8 mouse cellular contexts compared by ENCODE assay signal in the genomic region with DNA sequence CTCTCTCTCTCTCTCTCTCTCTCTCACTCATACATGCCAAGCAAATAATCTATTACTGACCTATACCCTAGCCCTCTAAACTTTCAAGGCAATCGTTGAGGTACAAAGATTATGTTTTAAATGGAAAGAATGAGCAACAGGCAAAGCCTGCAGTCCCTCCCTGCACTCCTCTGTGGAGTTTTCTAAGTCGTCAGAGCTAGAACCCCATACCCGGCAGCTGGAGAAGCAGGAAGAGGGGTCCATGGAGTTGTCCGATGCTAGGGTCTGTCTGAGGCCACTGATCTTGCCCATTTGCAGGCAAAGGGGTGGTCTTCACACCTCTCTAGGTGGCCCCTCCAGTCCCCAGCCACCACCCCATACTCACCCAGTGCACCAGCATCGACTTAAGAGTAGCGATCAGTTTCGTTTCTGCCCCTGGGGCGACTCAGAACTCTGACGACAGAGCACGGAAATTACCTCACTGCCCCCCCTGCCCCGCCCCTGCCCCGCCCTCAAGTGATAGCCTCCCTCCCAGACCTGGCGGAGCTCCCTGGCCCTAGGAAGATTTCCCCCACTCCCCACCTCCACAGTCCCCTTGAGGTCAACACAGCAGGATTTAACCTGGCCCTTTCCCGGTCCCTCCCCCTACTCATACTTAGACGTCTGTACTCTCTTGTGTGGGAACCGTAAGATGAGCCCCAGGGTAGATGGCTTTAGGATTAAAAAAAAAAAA. TPM values are rescaled to one million over a fixed set of nuclear protein-coding genes. Genes with fewer than 3 reads are reported as not detected.
A peak's percentile ranks its signal among the peaks of the same experiment; 100 is the strongest.
DNase-seq lines count a peak whose midpoint lies in the region; ATAC-seq and TF ChIP-seq lines count a peak whose summit lies in the region.

A gene (minus strand): TSS at position 426 of the 712 bp plus-strand sequence.

- H3K9ac ChIP-seq in CH12.LX (ENCODE audit: insufficient read depth, low read depth) = peak within 1 kb of the TSS; percentile 90
- no peak within 1 kb of the TSS for H3K9ac ChIP-seq in forebrain, postnatal 0 days
- H3K9ac ChIP-seq in intestine, embryonic 15.5 days = peak within 1 kb of the TSS; percentile 70

- H3K36me3 ChIP-seq in CH12.LX (replicated peaks in 1 of 2; ENCODE audit: control insufficient read depth in 1 of 2, insufficient read depth in 1 of 2, low read length in 1 of 2) = peaks cover 29 to 40% of the 10 kb centered on the region in 2 experiments
- no peaks in the 10 kb centered on the region for H3K36me3 ChIP-seq in forebrain, postnatal 0 days (ENCODE audit: insufficient read depth)
- no peaks in the 10 kb centered on the region; the same call in 1 of the 2 replicates for H3K36me3 ChIP-seq in intestine, embryonic 15.5 days

- no peaks in the 10 kb centered on the region for H3K27me3 ChIP-seq in CH12.LX (replicated peaks)
- no peaks in the 10 kb centered on the region for H3K27me3 ChIP-seq in forebrain, postnatal 0 days (ENCODE audit: insufficient read depth, low read length)
- no peaks in the 10 kb centered on the region for H3K27me3 ChIP-seq in intestine, embryonic 15.5 days (replicated peaks)

- in situ Hi-C loops in CH12.LX (cut with MboI; ENCODE audit: low pct_ligation_motif_present, low pct_unique_long_range_greater_than_20kb, low sequenced_read_pairs) = no loop called here

- peaks cover 4% of the 10 kb centered on the region for H3K9me3 ChIP-seq in CH12.LX (replicated peaks; ENCODE audit: low read length)
- H3K9me3 ChIP-seq in forebrain, postnatal 0 days (ENCODE audit: low read length) = no peaks in the 10 kb centered on the region
- H3K9me3 ChIP-seq in intestine, embryonic 15.5 days = no peaks in the 10 kb centered on the region

- dilution Hi-C loops in CH12.LX (cut with MboI; ENCODE audit: extremely low pct_ligation_motif_present, extremely low pct_unique_long_range_greater_than_20kb, low sequenced_read_pairs) = no loop called here

- no peak for TF ChIP-seq CTCF in CH12.LX (conservative IDR thresholded peaks at IDR 0.05 in 1 of 2, IDR thresholded peaks at IDR 0.05 in 1 of 2; ENCODE audit: low read depth in 2 of 2, low read length in 2 of 2)
- TF ChIP-seq CTCF in forebrain, postnatal 0 days (IDR thresholded peaks at IDR 0.05; ENCODE audit: low read depth) = no peak
- TF ChIP-seq CTCF in olfactory bulb, adult 2 months (IDR thresholded peaks at IDR 0.05; ENCODE audit: insufficient read depth, low read depth, low read length) = no peak

- peak within 1 kb of the TSS; percentile 92 for H3K4me2 ChIP-seq in CH12.LX (ENCODE audit: insufficient read depth, low read depth, poor library complexity, severe bottlenecking)
- H3K4me2 ChIP-seq in forebrain, postnatal 0 days (ENCODE audit: low read depth) = peak within 1 kb of the TSS; percentile 38
- H3K4me2 ChIP-seq in intestine, embryonic 15.5 days (replicated peaks) = peak within 1 kb of the TSS; percentile 75

- 13% methylated on average over 16 of the region's 16 CpGs for WGBS in forebrain, postnatal 0 days
- WGBS in intestine, embryonic 15.5 days = 8% methylated on average over 16 of the region's 16 CpGs
- 23% methylated on average over 16 of the region's 16 CpGs for WGBS in olfactory bulb, adult 2 months

- H3K79me2 ChIP-seq in CH12.LX (replicated peaks; ENCODE audit: control insufficient read depth, extremely low read depth, insufficient read depth, poor library complexity, severe bottlenecking) = peaks cover 8% of the 10 kb centered on the region

- H3K4me1 ChIP-seq in CH12.LX (ENCODE audit: control insufficient read depth in 1 of 2, insufficient read depth in 2 of 2) = peaks cover 39 to 67% of the 10 kb centered on the region in 2 experiments
- H3K4me1 ChIP-seq in forebrain, postnatal 0 days (ENCODE audit: insufficient read depth) = no peaks in the 10 kb centered on the region
- peaks cover 24% of the 10 kb centered on the region for H3K4me1 ChIP-seq in intestine, embryonic 15.5 days (replicated peaks)
- H3K4me1 ChIP-seq in olfactory bulb, adult 2 months (ENCODE audit: control insufficient read depth, insufficient read depth, low read length) = peaks cover 12% of the 10 kb centered on the region

- no peak for ATAC-seq in forebrain, postnatal 0 days
- ATAC-seq in intestine, embryonic 15.5 days = peak; percentile 85

- TF ChIP-seq POLR2A in CH12.LX (IDR thresholded peaks at IDR 0.05; ENCODE audit: low read depth, low read length) = peak; percentile 89
- TF ChIP-seq POLR2A in olfactory bulb, adult 2 months (IDR thresholded peaks at IDR 0.05; ENCODE audit: insufficient read depth, low read depth, low read length) = no peak

- no peak for TF ChIP-seq EP300 in CH12.LX (IDR thresholded peaks at IDR 0.05; ENCODE audit: low read length)

- TF ChIP-seq RAD21 in CH12.LX (IDR thresholded peaks at IDR 0.05; ENCODE audit: low read depth, low read length) = no peak

- H3K27ac ChIP-seq in CH12.LX (ENCODE audit: insufficient read depth, low read depth) = 0 out of 2 replicates have a peak within 1 kb of the TSS, but pooled peaks have one; percentile 25
- no peak within 1 kb of the TSS for H3K27ac ChIP-seq in forebrain, postnatal 0 days (ENCODE audit: low read depth, low read length)
- no peak within 1 kb of the TSS for H3K27ac ChIP-seq in intestine, embryonic 15.5 days
- H3K27ac ChIP-seq in olfactory bulb, adult 2 months (ENCODE audit: insufficient read depth, low read depth, low read length) = no peak within 1 kb of the TSS

- DNase-seq in CH12.LX (ENCODE audit: extremely low read depth) = peak; percentile 75
- DNase-seq in adrenal gland, postnatal 14 days = peak; percentile 77
- DNase-seq in forebrain, postnatal 0 days = no peak
- peak; percentile 72 to 74 for DNase-seq in lung, adult 18-20 months
- no peak for DNase-seq in cerebellum, adult 9-10 months
- DNase-seq in right cerebral cortex, postnatal 10 days (ENCODE audit: low spot score in 2 of 2) = no peak

- H3K4me3 ChIP-seq in CH12.LX (replicated peaks in 1 of 3; ENCODE audit: low read depth in 2 of 3, low read length in 2 of 3, poor library complexity in 1 of 3) = peak within 1 kb of the TSS; percentile 74 to 95 (median 81)
- H3K4me3 ChIP-seq in forebrain, postnatal 0 days (ENCODE audit: low read depth, low read length) = peak within 1 kb of the TSS; percentile 23
- H3K4me3 ChIP-seq in intestine, embryonic 15.5 days (replicated peaks) = peak within 1 kb of the TSS; percentile 59
- H3K4me3 ChIP-seq in olfactory bulb, adult 2 months (ENCODE audit: insufficient read depth, low read depth, low read length) = peak within 1 kb of the TSS; percentile 32

TF ChIP-seq in CH12.LX, 34 proteins besides CTCF, POLR2A, EP300 and RAD21 (continues in another document):
- peak; percentile 59; the same call in 1 of the 2 replicates for TF ChIP-seq TBP (conservative IDR thresholded peaks at IDR 0.05; ENCODE audit: low read depth, low read length)
- peak; percentile 66; the same call in 1 of the 2 replicates for TF ChIP-seq ZMIZ1 (IDR thresholded peaks at IDR 0.05; ENCODE audit: low read depth, low read length)
- no peak for TF ChIP-seq KAT2A (IDR thresholded peaks at IDR 0.05; ENCODE audit: insufficient replicate concordance, low read length)
- TF ChIP-seq IRF4 (IDR thresholded peaks at IDR 0.05; ENCODE audit: low read depth, low read length) = peak; percentile 45; the same call in 1 of the 2 replicates
- TF ChIP-seq E2F4 (IDR thresholded peaks at IDR 0.05; ENCODE audit: insufficient replicate concordance, low read depth, low read length) = no peak
- no peak; the same call in 1 of the 2 replicates for TF ChIP-seq MAZ (IDR thresholded peaks at IDR 0.05; ENCODE audit: low read depth, low read length)
- no peak for TF ChIP-seq BHLHE40 (IDR thresholded peaks at IDR 0.05; ENCODE audit: low read depth, low read length)
- no peak for TF ChIP-seq MEF2A (IDR thresholded peaks at IDR 0.05; ENCODE audit: borderline replicate concordance, low read depth, low read length)
- peak; percentile 64 for TF ChIP-seq TCF12 (IDR thresholded peaks at IDR 0.05; ENCODE audit: low read depth, low read length)
- TF ChIP-seq NELFE (IDR thresholded peaks at IDR 0.05; ENCODE audit: low read depth, low read length) = peak; percentile 78
- no peak for TF ChIP-seq MAX (IDR thresholded peaks at IDR 0.05; ENCODE audit: low read length)
- TF ChIP-seq SMC3 (IDR thresholded peaks at IDR 0.05; ENCODE audit: low read depth, low read length) = no peak
- TF ChIP-seq SIN3A (IDR thresholded peaks at IDR 0.05; ENCODE audit: low read length) = 0 out of 2 replicates have a peak, but pooled peaks have one; percentile 27
- TF ChIP-seq ZC3H11A (IDR thresholded peaks at IDR 0.05; ENCODE audit: low read depth, low read length) = no peak
- no peak for TF ChIP-seq MAFK (IDR thresholded peaks at IDR 0.05; ENCODE audit: insufficient replicate concordance, low read length)
- TF ChIP-seq NRF1 (IDR thresholded peaks at IDR 0.05; ENCODE audit: low read depth, low read length) = no peak
- no peak for TF ChIP-seq GABPA (IDR thresholded peaks at IDR 0.05; ENCODE audit: insufficient replicate concordance, low read depth, low read length)
- no peak for TF ChIP-seq UBTF (IDR thresholded peaks at IDR 0.05; ENCODE audit: low read depth, low read length)
- TF ChIP-seq CHD2 (IDR thresholded peaks at IDR 0.05; ENCODE audit: low read length) = peak; percentile 38; the same call in 1 of the 2 replicates
- TF ChIP-seq ZNF384 (IDR thresholded peaks at IDR 0.05; ENCODE audit: low read depth, low read length) = peak; percentile 75
- TF ChIP-seq HCFC1 (IDR thresholded peaks at IDR 0.05; ENCODE audit: low read depth, low read length) = peak; percentile 11; the same call in 1 of the 2 replicates
- TF ChIP-seq MYC (IDR thresholded peaks at IDR 0.05; ENCODE audit: low read depth, low read length) = no peak
- no peak for TF ChIP-seq JUND (conservative IDR thresholded peaks at IDR 0.05; ENCODE audit: low read depth, low read length)
- no peak for TF ChIP-seq USF1 (IDR thresholded peaks at IDR 0.05; ENCODE audit: low read depth, low read length)
- no peak for TF ChIP-seq JUN (IDR thresholded peaks at IDR 0.05; ENCODE audit: insufficient read depth, low read depth, low read length)
- no peak for TF ChIP-seq USF2 (conservative IDR thresholded peaks at IDR 0.05; ENCODE audit: low read depth, low read length)
- TF ChIP-seq ETS1 (conservative IDR thresholded peaks at IDR 0.05; ENCODE audit: low read depth, low read length) = no peak

RNA-seq across cellular contexts. Expression of the gene that starts here (rescaled TPM):
- total RNA-seq in CH12.LX (2012; rRNA removed) = 14.8 and 18.3 TPM in 2 replicates
- total RNA-seq in CH12.LX (2014; rRNA removed) = 4.8 and 5.6 TPM in 2 replicates
- polyA plus RNA-seq in CH12.LX (2012; ENCODE audit: insufficient read length, low read depth) = 16.0 and 18.0 TPM in 2 replicates
- 19.2 and 23.9 TPM in 2 replicates for total RNA-seq in adrenal gland, postnatal 14 days (2021)
- total RNA-seq in forebrain, postnatal 0 days (2014; rRNA removed) = 1.7 and 1.8 TPM in 2 replicates
- polyA plus RNA-seq in forebrain, postnatal 0 days (2015; fragmentation: Nextera tagmentation; extraction: Ambion mirVana) = 0.10 and 0.24 TPM in 2 replicates
- 2.2 and 2.8 TPM in 2 replicates for polyA plus RNA-seq in intestine, embryonic 15.5 days (2015; fragmentation: Nextera tagmentation; extraction: Ambion mirVana)
- polyA plus RNA-seq in olfactory bulb, adult 2 months (2012; ENCODE audit: insufficient read depth, insufficient read length, low replicate concordance, missing spikeins) = not detected in 2 replicates

Comparison
In these comparisons a context has a peak if more than half of its experiments do, and no peak if none do; other contexts are left out.
1. DNase-seq: peak in CH12.LX (single experiment), adrenal gland, postnatal 14 days (single experiment) and lung, adult 18-20 months (2 of 2); none in forebrain, postnatal 0 days (single experiment), cerebellum, adult 9-10 months (single experiment) and right cerebral cortex, postnatal 10 days (0 of 2).
2. H3K4me2 ChIP-seq: peak in every context shown above with its lines; median percentile 92 in CH12.LX; 75 in intestine, embryonic 15.5 days; 38 in forebrain, postnatal 0 days.
3. H3K4me3 ChIP-seq: peak in every context shown above with its lines; median percentile 81 in CH12.LX; 59 in intestine, embryonic 15.5 days; 32 in olfactory bulb, adult 2 months; 23 in forebrain, postnatal 0 days.